Mouse (Mus musculus) brain, embryonic 14.5 days (tissue): ENCODE measurements around the gene Calhm3. TPM values are rescaled to one million over a fixed set of nuclear protein-coding genes. Genes with fewer than 3 reads are reported as not detected.
"Not testable (repeated sequence)": the region's sequence is repeated elsewhere in the genome, so short reads cannot be mapped to it uniquely, and the experiment has no call there.

Experiments
- DNase-seq: peaks from one replicate; pipeline ENCODE4 v3.0.0-alpha.2; 2011; ENCODE audit warnings: low read depth
- CTCF ChIP-seq: fragments of 200-500 bp; IDR thresholded peaks from 2 replicates; pipeline ENCODE4 v1.5.1; 2012; ENCODE audit warnings: inconsistent platforms, mild to moderate bottlenecking, moderate library complexity, borderline replicate concordance; ENCODE audit not compliant: insufficient read depth, insufficient read length; ENCODE audit errors: extremely low read depth
- POLR2A ChIP-seq: fragments of 200-500 bp; IDR thresholded peaks from 2 replicates; pipeline ENCODE4 v1.6.1; 2012; ENCODE audit warnings: mild to moderate bottlenecking, inconsistent platforms, borderline replicate concordance; ENCODE audit not compliant: poor library complexity, insufficient read depth, insufficient read length, severe bottlenecking; ENCODE audit errors: extremely low read depth
- polyA plus RNA-seq: library from polyadenylated mRNA; depleted of rRNA; stranded (reverse); fragments of >200 nt; gene quantifications from 2 replicates; pipeline ENCODE4 v1.2.3, GENCODE M21; 2012

The Calhm3 gene
- polyA plus RNA-seq, 1 experiment, result 0.18 TPM

DNA sequence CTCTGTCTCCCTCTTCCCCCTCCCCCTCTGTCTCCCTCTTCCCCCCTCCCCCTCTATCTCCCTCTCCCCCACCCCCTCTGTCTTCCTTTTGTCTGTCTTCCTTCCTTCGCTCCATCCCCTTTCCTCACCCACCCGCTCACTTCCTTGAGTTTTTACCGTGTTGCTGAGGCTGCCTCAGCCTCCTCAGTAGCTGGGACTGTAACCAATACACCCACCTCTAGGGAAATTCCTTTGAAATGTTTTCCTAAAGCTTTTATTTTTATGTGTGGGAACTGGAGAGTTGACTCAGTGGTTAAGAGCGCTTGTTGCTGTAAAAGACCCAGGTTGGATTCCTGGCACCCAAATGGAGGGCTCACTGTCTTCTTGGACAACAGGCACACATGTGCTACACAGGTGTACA lies 4.1 kb upstream of the Calhm3 start:
- no peak for DNase-seq
- no peak for TF ChIP-seq POLR2A
- no peak for TF ChIP-seq CTCF

DNA sequence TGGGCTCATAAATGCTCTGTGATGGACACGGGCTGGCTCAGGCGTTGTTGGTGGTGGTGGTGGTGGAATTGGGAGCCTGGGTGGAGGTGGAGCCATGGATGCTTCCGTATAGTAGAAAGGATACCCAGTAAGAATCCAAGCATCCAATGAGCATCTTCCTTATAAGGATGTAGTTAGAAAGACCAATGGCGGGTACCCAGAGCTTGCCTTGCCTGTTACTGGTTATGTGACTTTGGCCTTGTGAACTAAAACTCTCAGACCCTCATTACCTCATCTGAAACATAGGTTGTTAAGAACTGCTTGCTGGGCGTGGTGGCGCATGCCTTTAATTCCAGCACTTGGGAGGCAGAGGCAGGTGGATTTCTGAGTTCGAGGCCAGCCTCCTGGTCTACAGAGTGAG lies 3.8 kb downstream of the Calhm3 start:
- no peak for DNase-seq
- TF ChIP-seq CTCF (no peak), POLR2A (no peak)

DNA sequence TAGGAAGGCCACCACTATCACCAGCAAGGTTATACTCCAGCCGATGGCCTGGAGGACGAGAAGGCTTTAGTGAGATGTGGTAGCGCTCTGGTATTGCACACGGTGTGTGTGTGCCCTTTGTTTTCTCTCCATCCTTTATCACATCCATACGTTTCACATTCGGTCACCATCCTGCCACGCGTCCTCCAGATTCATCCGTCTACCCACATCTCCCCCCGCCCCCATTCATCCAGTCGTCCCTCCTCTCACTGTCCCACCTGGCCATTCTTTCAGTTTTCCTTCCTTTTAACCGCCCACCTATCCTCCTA lies 5.5 kb downstream of the Calhm3 start:
- DNase-seq, result no peak
- TF ChIP-seq CTCF (no peak), POLR2A (no peak)

DNA sequence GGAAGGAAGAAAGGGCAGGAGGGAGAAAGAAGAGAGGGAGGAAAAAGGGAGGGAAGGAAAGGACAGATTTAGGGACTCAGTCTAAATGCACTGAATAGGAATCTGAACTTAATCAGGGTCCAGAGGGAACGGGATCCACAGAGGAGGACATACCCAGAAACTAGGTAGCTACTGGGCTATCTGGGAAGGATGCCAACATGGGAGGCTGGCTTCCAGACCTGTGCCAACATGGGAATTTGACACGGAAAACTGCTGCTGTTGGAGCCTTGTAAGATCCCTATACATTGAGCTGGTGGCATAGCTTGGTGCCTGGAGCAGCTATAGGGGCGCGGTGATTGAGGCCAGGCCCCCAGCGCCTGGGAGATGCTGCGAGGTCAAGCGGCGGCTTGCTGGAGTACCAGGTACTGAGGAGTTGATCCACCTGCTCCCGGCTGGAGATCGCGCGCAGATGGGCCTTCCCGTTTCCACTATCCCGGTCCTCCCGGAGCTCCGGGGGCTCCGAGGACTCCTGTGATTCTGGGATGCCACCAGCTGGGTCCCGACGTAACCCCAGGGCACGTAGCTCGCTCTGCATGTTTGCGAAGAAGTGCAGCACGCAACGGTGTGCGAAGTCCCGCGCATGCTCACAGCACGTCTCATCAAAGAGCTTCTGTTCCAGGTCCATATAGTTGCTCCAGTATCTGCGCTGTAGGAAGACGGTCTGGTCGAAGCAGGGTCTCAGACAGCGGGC lies 6.1 kb downstream of the Calhm3 start:
- TF ChIP-seq CTCF, result no peak
- no peak for TF ChIP-seq POLR2A
- peak; percentile 79 for DNase-seq

DNA sequence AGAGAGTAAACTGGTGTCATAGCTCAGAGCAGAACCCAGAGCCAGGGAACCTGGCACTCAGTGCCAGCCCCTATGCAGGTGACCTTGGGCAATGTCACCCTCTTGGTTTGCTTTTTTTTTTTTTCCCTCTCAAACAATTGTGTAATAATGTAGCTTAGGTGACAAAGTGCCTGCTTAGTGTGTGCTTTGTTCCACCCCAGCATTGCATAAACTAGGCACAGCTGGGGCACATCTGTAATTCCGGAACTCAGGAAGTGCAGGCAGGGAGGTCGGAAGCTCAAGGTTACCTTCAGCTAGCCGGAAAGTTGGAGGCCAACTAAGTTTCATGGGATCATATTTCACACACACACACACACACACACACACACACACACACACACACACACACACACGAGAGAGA lies 7.7 kb downstream of the Calhm3 start:
- no peak for TF ChIP-seq POLR2A
- TF ChIP-seq CTCF, result no peak
- DNase-seq, result no peak

DNA sequence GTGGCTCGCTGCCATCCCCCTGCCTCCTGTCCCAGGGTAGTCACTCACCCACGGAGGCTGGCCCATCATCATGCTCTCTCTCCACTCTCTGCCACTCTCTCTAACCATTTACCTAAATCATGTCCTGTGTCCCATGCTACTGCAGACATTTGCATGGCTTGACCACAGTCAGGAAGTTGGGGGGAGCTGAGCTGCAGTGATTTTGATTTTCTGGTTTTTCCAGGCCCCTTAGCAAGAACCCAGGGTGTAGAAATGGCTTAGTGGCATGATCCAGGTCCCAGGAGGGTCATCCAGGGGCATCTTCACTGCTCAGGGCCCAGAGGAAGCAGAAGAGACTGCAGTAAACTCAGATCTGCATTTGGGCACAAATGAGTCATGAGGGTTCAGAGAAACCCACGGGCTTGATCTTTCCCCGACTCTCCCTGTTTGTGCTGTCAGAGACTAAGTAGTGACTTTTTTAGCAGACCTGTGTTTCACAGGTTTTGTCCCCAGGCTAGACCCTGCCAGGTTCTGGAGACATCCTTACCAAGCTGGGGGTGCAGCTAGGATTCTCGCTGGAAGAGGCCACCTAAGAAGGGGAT lies 9.2 kb downstream of the Calhm3 start:
- TF ChIP-seq CTCF (no peak), POLR2A (no peak)
- DNase-seq, result no peak

DNA sequence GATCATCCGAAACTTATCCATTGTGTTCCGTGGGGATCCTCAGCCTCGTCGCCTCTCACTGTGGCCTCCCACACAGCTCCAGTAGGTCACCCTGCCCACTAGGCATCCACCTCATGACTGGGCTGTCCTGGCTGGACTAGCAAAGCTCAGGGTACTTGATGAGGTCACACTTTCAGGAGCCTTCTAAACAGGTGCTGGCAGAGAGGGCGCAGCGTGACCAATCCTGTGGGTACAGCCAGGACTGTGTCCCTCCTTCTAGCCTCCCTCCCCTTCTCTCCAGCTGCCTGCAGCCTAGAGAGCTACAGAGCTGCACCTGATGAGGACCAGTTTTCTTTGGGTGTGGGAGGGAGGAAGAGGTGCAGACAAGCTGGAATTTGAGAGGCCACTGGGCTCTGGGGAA lies 13.4 kb downstream of the Calhm3 start, which contains the start of gene Calhm1:
Gene Calhm1 (minus strand): TSS at position 101 of the 400 bp plus-strand sequence.
- no peak for TF ChIP-seq CTCF
- no peak for DNase-seq

DNA sequence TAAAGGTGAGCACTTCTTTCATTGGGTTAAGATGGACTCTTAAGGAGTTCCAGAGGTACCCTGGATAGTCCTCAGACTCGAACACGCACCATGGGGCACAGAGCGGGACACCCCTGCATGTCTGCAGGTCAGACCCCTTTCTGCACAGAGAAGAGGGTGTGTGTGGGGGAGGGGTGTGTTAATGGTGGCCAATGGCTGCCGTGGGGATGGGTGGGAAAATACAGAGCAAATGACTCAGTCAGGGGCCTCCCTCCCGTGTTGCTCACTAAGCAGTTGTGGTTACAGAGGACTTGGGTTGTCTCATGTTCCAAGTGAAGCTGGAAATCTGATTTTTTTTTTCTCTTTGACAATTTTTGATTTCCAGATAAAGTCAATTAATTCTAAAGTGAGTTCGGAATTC lies 15.1 kb downstream of the Calhm3 start:
- DNase-seq, result no peak
- TF ChIP-seq CTCF, result no peak
- TF ChIP-seq POLR2A, result no peak

DNA sequence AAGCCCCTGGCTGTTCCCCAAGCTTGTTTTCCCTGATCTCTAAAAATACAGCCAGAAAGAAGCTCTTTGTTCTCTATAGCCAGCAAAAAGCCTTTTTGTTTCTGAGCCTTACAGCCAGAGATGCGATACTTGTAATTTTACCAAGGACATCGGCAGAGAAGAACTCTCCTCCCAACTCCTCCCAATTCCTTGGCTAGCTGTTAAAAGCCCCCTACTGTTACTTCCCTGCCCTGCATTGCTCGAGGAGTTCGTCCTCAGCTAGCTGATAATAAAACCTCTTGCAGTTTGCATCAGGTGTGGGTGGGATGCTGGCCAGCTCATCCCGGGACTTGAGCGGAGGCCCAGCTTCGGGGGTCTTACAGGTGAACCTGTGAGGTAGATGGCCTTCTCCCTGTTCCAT lies 18.0 kb downstream of the Calhm3 start:
- not testable (repeated sequence) for DNase-seq

DNA sequence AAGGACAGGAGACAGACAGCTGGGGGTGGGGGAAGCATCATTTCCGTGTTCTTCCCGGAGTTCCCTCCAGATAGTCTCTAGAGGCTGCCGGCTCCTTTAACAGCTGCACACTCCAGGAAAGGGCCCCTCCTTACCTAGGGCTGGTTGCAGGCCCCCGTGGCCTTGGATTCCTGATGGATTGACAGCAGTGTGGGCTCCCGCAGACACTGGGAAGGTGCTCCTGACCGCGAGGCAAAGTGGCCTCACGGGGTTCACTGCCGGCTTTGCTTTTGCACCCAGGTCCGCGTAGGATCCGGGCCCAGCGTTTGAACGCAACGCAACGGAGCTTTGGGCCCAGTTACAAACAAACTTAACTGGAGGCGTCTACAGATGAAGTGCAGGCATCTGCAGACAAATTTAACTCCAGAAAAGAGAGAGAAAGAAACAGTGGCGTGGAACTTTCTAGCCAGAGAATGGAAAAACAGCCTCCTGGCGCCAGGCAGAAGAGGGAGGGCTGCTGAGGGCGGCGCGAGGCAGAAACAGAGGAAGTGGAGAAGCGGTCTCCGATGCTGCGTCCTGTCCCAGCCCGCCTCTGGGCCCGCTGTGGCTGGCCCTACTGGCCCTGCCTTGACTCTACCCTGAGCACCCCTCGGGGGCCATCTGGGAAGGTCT lies 19.7 kb downstream of the Calhm3 start, which contains the start of gene Calhm2:
Gene Calhm2 (minus strand): TSS at position 524 of the 651 bp plus-strand sequence.
- TF ChIP-seq CTCF, result no peak
- TF ChIP-seq POLR2A, result no peak
- peak; percentile 24 for DNase-seq

DNA sequence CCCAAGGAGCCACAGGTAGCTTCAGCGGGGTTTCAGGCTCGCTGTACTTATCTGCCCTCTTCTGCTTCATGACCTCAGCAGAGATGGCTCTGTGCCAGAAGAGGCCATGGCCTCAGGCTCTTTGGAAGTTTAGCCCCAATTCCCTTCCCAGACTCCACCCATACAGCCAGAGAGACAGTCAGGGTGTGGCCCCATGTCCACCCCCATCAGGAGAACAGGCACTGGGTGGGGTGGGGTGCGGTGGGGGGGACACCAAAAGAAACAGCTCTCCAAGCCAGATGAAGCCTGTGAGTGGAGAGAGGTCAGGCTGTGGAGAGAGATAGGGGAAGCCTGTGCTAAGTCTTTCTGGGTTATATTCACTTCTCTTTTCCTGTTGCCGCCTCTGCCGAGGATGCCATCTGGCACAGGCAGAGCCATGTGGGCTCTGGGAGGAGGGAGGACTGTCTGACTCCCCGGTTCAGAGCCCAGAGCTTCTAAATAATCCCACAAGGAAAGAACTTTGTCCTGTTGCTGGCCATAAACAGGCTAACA lies 20.4 kb downstream of the Calhm3 start:
- no peak for TF ChIP-seq POLR2A
- TF ChIP-seq CTCF, result no peak

DNA sequence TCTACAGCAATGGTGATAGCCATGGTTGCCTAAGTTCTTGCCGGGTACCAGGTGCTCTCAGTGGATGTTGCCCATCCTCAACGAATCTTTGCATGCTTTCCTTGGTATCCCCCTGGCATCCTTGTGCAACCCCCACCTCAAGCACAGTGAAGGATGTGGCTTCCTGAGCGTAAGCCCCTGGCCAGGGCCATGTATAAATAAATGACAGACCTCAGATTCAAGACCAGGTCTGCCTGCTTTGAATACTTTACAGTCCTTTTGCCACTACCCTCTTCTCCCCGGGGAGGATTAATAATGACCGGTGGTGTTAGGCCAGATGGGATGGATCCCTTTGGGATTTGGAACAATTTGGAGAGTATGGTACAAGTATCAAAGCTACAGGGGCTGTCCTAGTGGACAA lies 21.4 kb downstream of the Calhm3 start:
- TF ChIP-seq POLR2A, result no peak
- TF ChIP-seq CTCF, result no peak

More for the DNA sequence above, 20.4 kb downstream of the Calhm3 start:
- peak; percentile 56 for DNase-seq

DNA sequence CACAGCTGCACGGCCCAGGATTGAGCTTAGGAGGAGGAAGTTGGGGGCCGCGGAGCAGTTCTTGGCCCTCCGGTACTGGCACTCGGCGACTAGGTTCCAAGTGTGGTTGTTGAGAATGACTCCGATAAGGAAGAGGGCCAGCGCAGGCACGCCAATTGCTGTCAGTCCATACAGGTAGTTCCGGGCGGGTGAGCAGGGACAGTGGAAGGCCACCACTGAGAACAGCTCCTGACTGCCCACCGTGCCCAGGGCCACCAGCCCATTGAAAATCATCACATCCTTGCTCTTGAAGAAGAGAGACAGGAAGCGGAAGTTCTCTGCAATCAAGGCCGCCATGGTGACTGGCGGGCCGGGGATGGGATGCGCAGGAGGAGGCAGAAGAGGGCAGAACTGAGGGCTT lies 22.0 kb downstream of the Calhm3 start:
- TF ChIP-seq CTCF (no peak), POLR2A (no peak)
- DNase-seq, result no peak

More for the DNA sequence above, 21.4 kb downstream of the Calhm3 start:
- DNase-seq, result no peak

DNA sequence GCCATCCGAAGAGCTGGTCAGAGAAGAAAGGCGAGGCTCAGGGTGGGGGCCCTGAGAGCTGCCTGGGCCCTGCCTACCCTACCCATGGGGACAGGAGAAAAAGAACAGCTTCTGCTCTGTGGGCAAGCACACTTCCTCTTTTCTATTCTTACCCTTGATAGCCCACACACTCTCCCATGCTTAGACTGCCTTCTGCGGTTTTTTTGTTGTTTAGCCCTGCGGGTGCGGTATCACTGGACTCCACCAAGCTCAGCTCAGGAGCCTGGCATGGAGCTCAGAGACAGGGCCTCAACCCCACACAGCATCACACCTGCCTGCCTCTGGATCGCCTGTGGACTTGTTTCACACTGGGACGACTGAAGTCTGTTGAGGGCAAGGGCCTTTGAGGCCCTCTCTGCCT lies 24.4 kb downstream of the Calhm3 start:
- TF ChIP-seq CTCF (no peak), POLR2A (no peak)
- no peak for DNase-seq

DNA sequence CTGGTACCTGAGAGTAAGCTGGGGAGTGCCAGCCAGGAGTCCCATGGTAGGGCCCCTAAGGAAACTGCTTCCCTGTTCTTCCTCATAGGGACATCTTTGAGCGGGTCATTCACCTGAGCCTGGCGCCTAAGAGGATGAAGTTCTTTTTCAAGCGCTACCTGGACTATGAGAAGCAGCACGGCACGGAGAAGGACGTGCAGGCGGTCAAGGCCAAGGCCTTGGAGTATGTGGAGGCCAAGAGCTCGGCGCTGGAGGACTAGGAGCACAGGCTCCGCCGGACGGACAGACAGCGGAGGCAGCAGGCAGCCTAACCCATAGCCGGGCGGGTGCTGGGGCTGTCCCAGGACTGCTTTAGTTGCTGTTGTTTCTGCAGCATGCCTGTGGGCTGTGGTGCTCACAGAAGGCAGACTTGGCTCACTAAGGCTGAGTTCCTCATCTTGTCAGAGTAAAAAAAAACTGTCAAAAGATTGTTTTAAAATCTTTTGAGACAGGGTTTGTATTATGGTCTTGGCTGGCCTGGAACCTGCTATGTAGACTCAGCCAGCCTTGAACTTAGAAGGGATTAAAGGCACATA lies 26.9 kb downstream of the Calhm3 start:
- no peak for DNase-seq
- no peak for TF ChIP-seq CTCF
- no peak for TF ChIP-seq POLR2A
